Mouse (Mus musculus) embryonic facial prominence, embryonic 10.5 days (tissue): ENCODE results near the gene Cldn19. TPM values are rescaled to one million over a fixed set of nuclear protein-coding genes. Genes with fewer than 3 reads are reported as not detected.
"Not testable (repeated sequence)": the region's sequence is repeated elsewhere in the genome, so short reads cannot be mapped to it uniquely, and the experiment has no call there.

Source experiments
- DNase-seq: peaks from one replicate; pipeline ENCODE4 v3.0.0-alpha.2; 2017; ENCODE audit warnings: low spot score
- H3K27ac ChIP-seq: fragments of 300-500 bp; sonication (generic); replicated peaks from 2 replicates; pipeline ENCODE4 v1.5.1; 2016; ENCODE audit warnings: mild to moderate bottlenecking
- H3K27me3 ChIP-seq: fragments of 300-500 bp; sonication (generic); replicated peaks from 2 replicates; pipeline ENCODE4 v1.6.1; 2016; ENCODE audit warnings: low read depth, mild to moderate bottlenecking; ENCODE audit not compliant: poor library complexity, severe bottlenecking
- H3K36me3 ChIP-seq: fragments of 300-500 bp; sonication (generic); replicated peaks from 2 replicates; pipeline ENCODE4 v1.6.1; 2016; ENCODE audit warnings: mild to moderate bottlenecking, moderate library complexity
- H3K4me1 ChIP-seq: fragments of 300-500 bp; sonication (generic); 2 replicates; pipeline ENCODE4 v1.6.1; 2016
- H3K4me3 ChIP-seq: fragments of 300-500 bp; sonication (generic); 2 replicates; pipeline ENCODE4 v1.5.1; 2016; ENCODE audit warnings: mild to moderate bottlenecking, moderate library complexity
- H3K9me3 ChIP-seq: fragments of 300-500 bp; sonication (generic); 2 replicates; pipeline ENCODE4 v1.6.1; 2016; ENCODE audit warnings: mild to moderate bottlenecking
- WGBS: fragments of 180-500 bp; shearing (Covaris S2); methylation state at CpG from one replicate; pipeline ENCODE4 v1.1.7; 2016; 5-methylcytosine and 5-hydroxymethylcytosine counted together
- polyA plus RNA-seq: library from polyadenylated mRNA; unstranded; fragments of >200 nt; fragmentation: Nextera tagmentation; extraction: Ambion mirVana; gene quantifications from 2 replicates; pipeline ENCODE4 v1.2.1, GENCODE M21; 2016

Gene Cldn19
- polyA plus RNA-seq, 1 experiment from 2014 or later = not detected

DNA sequence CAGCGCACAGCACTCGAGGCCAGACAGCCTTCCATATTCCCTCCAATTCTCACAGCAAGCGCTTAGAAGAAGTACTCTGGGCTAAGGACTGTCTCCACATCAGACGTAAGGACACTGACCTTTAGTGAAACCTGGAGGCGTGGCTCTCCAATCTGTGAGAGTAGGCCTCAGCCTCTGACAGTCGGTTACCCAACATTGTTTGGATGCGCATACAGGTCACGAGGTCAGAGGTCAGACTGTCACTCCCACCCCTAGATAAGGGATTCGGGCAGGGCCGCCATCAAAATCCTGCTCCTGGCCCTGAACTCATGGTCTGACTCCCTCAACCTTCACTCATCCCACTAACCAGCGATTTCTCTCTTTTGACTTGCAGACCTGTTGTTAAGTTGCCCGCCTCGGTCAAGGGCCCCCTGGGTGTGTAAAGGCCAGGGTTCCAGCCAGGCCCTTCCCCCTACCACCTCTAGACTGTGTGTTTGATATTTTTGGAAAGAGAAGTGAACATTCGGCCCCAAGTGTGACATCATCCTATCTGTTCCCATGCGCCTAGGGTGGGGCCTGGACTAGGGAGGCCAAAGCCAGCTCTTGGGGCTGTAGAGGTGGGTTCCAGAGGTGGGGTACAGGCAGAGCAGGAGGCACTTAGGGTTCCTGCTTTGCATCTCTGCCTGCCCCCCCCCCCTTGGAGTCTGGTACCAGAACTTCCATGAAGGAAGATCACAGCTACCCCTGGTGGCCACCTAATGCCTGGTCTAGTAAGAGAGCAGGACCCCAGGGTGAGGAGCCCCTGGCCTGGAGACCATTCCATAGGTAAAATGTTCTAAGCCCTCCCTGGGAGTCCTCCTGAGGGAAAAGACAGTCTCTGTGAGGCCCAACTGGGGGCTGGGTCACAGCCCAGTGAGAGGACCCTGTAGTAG, 4.4 kb downstream of the Cldn19 start:
- Histone ChIP-seq H3K9me3 (no peaks in the 10 kb centered on the region), H3K27ac (no peak overlapping the region), H3K4me3 (no peak overlapping the region), H3K4me1 (peaks cover 28% of the 10 kb centered on the region), H3K36me3 (no peaks in the 10 kb centered on the region), H3K27me3 (no peaks in the 10 kb centered on the region; the same call in 1 of the 2 replicates)
- 78% methylated on average over 15 of the region's 15 CpGs for WGBS
- no peak for DNase-seq

DNA sequence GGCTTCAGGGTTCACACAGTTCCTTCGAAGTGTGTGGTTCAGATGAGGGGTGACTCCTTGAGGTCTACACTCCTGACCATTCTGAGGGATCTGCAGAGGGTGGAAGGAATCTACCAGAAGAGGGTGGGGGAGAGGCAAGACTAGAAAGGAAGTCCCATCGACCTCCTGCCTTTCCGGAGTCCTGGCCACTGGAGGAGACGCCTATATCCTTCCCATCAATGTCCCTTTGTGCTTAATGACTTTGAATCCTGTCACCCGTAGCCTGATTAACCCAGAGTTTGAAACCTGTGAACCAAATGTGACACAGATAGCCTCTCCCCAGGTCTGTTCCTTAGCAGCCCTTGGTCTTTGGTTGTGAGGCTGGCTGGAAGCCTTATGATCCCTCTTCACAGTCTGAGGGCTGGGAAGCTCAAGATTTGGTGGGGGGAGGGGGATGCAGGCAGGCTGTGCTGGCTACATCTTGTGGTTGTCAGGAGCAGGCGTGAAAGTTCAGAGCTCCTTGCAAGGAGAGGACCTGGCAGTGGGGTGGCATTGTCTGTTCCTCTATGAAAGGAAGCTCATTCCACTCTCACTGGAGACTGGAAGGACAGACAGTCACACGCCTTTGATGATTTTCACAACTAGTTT, 6.0 kb downstream of the Cldn19 start:
- Histone ChIP-seq H3K9me3 (no peaks in the 10 kb centered on the region), H3K36me3 (no peaks in the 10 kb centered on the region), H3K27me3 (no peaks in the 10 kb centered on the region), H3K4me1 (peaks cover 26% of the 10 kb centered on the region; the same call in 1 of the 2 replicates), H3K4me3 (no peak overlapping the region), H3K27ac (no peak overlapping the region)
- DNase-seq = no peak
- WGBS = 60% methylated on average over 7 of the region's 7 CpGs

GRCm38 (mm10) chr4:119262483-119262882, 7.3 kb downstream of the Cldn19 start:
- Histone ChIP-seq H3K9me3 (no peaks in the 10 kb centered on the region), H3K36me3 (no peaks in the 10 kb centered on the region), H3K27ac (no peak overlapping the region), H3K27me3 (no peaks in the 10 kb centered on the region), H3K4me1 (peaks cover 13% of the 10 kb centered on the region; the same call in 1 of the 2 replicates), H3K4me3 (no peak overlapping the region)
- 91% methylated on average over 5 of the region's 5 CpGs for WGBS
- DNase-seq = no peak

DNA sequence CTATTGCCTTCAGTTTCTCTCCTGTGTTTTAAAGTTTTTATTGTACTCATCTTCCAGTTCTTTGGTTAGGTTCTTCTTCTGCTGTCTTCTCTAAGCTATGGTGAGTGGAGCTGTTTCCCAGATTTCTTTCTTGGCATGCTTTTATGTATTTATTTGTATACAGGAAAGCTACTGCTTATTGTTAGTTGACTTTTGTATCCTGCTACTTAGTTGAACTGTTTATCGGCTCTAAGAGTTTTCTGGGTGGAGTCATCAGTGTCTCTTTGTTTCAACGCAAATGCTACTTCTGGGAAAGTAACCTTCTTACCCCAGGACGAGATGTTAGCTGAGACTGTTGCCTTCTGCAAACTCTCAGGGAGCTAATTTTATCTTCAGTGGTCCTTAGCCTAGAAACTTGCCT, 8.2 kb downstream of the Cldn19 start:
- H3K9me3 ChIP-seq = no peaks in the 10 kb centered on the region
- no peak overlapping the region for H3K4me3 ChIP-seq
- H3K27me3 ChIP-seq = no peaks in the 10 kb centered on the region
- no peak overlapping the region for H3K27ac ChIP-seq
- H3K4me1 ChIP-seq = peaks cover 9% of the 10 kb centered on the region; the same call in 1 of the 2 replicates
- DNase-seq = no peak
- 79% methylated on average over 3 of the region's 3 CpGs for WGBS
- H3K36me3 ChIP-seq = peaks cover 8% of the 10 kb centered on the region; the same call in 1 of the 2 replicates

DNA sequence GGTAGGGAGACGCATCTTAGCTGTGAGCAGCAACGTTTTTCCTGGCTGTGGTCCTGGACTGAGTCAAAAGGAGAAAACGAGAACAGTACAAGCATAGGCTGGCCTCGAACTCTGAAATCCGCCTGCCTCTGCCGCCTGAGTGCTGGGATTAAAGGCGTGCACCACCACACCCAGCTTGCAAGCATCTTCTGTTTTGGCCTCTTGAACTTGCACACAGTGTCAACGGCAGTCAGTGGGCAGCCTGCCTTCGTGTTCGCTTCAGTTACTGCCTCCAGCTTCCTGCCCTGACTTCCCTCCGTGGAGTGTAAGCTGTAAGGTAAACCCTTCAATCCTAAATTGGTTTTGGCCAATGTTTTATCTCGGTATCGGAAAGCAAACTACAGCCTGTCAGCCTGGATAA, 11.4 kb downstream of the Cldn19 start:
- no peak for DNase-seq

GRCm38 (mm10) chr4:119274627-119275026, 19.4 kb downstream of the Cldn19 start:
- Histone ChIP-seq H3K27me3 (no peaks in the 10 kb centered on the region), H3K4me1 (no peaks in the 10 kb centered on the region), H3K27ac (no peak overlapping the region), H3K4me3 (no peak overlapping the region), H3K9me3 (no peaks in the 10 kb centered on the region), H3K36me3 (peaks cover 98% of the 10 kb centered on the region)
- WGBS = 75% methylated on average over 1 of the region's 1 CpGs
- no peak for DNase-seq

More for the DNA sequence above, 11.4 kb downstream of the Cldn19 start:
- Histone ChIP-seq H3K9me3 (no peaks in the 10 kb centered on the region), H3K36me3 (peaks cover 36% of the 10 kb centered on the region), H3K27me3 (no peaks in the 10 kb centered on the region), H3K27ac (no peak overlapping the region), H3K4me1 (no peaks in the 10 kb centered on the region), H3K4me3 (no peak overlapping the region)
- WGBS = 83% methylated on average over 13 of the region's 13 CpGs

GRCm38 (mm10) chr4:119275226-119275625, 20.0 kb downstream of the Cldn19 start:
- whole genome bisulfite sequencing = 81% methylated on average over 2 of the region's 2 CpGs
- no peak for DNase-seq
- H3K9me3 ChIP-seq = no peaks in the 10 kb centered on the region
- no peak overlapping the region for H3K4me3 ChIP-seq
- H3K36me3 ChIP-seq = peaks cover 98% of the 10 kb centered on the region
- H3K27me3 ChIP-seq = no peaks in the 10 kb centered on the region
- H3K4me1 ChIP-seq = no peaks in the 10 kb centered on the region
- no peak overlapping the region for H3K27ac ChIP-seq

DNA sequence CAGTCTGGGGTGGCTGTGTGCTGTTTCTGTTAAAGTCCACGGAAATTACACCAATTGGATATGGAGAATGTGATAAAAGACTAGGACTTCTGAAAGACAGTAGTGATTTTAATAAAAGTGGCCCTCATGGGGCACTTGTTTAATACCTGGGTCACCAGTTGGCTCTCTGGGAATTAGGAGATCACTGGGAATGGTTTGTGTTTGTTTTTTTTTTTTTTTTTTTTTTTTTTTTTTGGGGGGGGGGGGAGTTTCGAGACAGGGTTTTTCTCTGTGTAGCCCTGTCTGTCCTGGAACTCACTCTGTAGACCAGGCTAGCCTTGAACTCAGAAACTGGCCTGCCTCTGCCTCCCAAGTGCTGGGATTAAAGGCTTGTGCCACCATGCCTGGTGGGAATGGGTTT, 20.5 kb downstream of the Cldn19 start:
- Histone ChIP-seq H3K4me3 (no peak overlapping the region), H3K4me1 (no peaks in the 10 kb centered on the region), H3K27me3 (no peaks in the 10 kb centered on the region), H3K27ac (no peak overlapping the region), H3K9me3 (no peaks in the 10 kb centered on the region), H3K36me3 (peaks cover 97% of the 10 kb centered on the region)
- no peak for DNase-seq
- 63% methylated on average over 2 of the region's 2 CpGs for WGBS

- 91% methylated on average over 15 of the region's 15 CpGs for WGBS
- not testable (repeated sequence) for DNase-seq, H3K4me1 ChIP-seq, H3K27me3 ChIP-seq, H3K4me3 ChIP-seq, H3K27ac ChIP-seq, H3K9me3 ChIP-seq
- peaks cover 97% of the 10 kb centered on the region for H3K36me3 ChIP-seq
Measured at GRCm38 (mm10) chr4:119278784-119279183, 23.6 kb downstream of the Cldn19 start.

DNA sequence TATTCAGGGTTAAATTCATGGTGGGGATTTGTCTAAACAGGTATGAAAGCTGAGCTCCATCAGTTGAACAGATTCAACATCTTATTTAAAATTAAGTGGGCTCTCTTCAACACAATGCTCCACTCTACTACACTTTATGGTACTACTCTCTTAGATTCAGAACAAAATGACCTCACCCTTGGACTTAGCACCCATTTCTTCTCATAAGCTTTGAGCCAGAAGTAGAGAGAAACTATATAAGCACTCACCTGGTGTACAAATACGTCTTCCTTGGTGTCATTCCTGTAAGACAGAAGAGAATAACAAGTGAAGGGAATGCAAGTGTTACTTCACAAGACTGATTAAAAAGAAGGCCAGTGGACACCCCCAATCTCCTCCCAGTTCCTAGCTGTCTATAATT, 29.6 kb downstream of the Cldn19 start:
- 91% methylated on average over 1 of the region's 1 CpGs for WGBS
- Histone ChIP-seq H3K9me3 (no peaks in the 10 kb centered on the region), H3K27ac (no peak overlapping the region), H3K4me3 (no peak overlapping the region), H3K36me3 (peaks cover 96% of the 10 kb centered on the region), H3K27me3 (no peaks in the 10 kb centered on the region), H3K4me1 (no peaks in the 10 kb centered on the region; the same call in 1 of the 2 replicates)
- no peak for DNase-seq

- Histone ChIP-seq H3K27ac (no peak overlapping the region), H3K27me3 (no peaks in the 10 kb centered on the region), H3K4me1 (no peaks in the 10 kb centered on the region; the same call in 1 of the 2 replicates), H3K36me3 (peaks cover 96% of the 10 kb centered on the region), H3K4me3 (no peak overlapping the region), H3K9me3 (no peaks in the 10 kb centered on the region)
- no peak for DNase-seq
- 90% methylated on average over 2 of the region's 2 CpGs for WGBS
Measured at GRCm38 (mm10) chr4:119285336-119285735, 30.1 kb downstream of the Cldn19 start.

- DNase-seq = no peak
- H3K27me3 ChIP-seq = no peaks in the 10 kb centered on the region
- H3K27ac ChIP-seq = no peak overlapping the region
- peak overlapping the region; percentile 82 for H3K4me3 ChIP-seq
- peaks cover 57% of the 10 kb centered on the region for H3K36me3 ChIP-seq
- WGBS = 93% methylated on average over 1 of the region's 1 CpGs
- H3K9me3 ChIP-seq = no peaks in the 10 kb centered on the region
- H3K4me1 ChIP-seq = peaks cover 27% of the 10 kb centered on the region
Measured at GRCm38 (mm10) chr4:119291921-119292320, 36.7 kb downstream of the Cldn19 start.
